Mouse (Mus musculus) myocyte (in vitro differentiated cells): Measurements from ENCODE around the gene Rnf187.

Experiments used
- CEBPB ChIP-seq: IDR thresholded peaks from 2 replicates; pipeline ENCODE4 v1.6.1; 2011; ENCODE audit warnings: mild to moderate bottlenecking, moderate library complexity; ENCODE audit not compliant: poor library complexity, insufficient read depth, severe bottlenecking
- E2F4 ChIP-seq: IDR thresholded peaks from one replicate; pipeline ENCODE4 v1.6.1; 2011; ENCODE audit warnings: mild to moderate bottlenecking, control low read depth, moderate library complexity; ENCODE audit not compliant: insufficient read depth
- MAX ChIP-seq: IDR thresholded peaks from one replicate; pipeline ENCODE4 v1.6.1; 2011; ENCODE audit warnings: low read depth, mild to moderate bottlenecking, control low read depth
- MYOD1 ChIP-seq, 3 experiments: IDR thresholded peaks; one replicate each; pipeline ENCODE4 v1.6.1; 2011; ENCODE audit warnings: control low read depth in 2 of 3, low read depth in 2 of 3, mild to moderate bottlenecking in 2 of 3, moderate library complexity in 1 of 3; ENCODE audit not compliant: insufficient read length in 2 of 3, control insufficient read depth in 1 of 3
- MYOG ChIP-seq, 3 experiments: IDR thresholded peaks; one replicate each; pipeline ENCODE4 v1.6.1; 2011; ENCODE audit warnings: control low read depth in 2 of 3, low read depth in 2 of 3, mild to moderate bottlenecking in 2 of 3; ENCODE audit not compliant: insufficient read length in 2 of 3, control insufficient read depth in 1 of 3, insufficient read depth in 1 of 3
- POLR2A ChIP-seq: IDR thresholded peaks from one replicate; pipeline ENCODE4 v1.6.1; 2011; ENCODE audit warnings: low read depth, mild to moderate bottlenecking, control low read depth, moderate library complexity; ENCODE audit not compliant: insufficient read length
- POLR2AphosphoS2 ChIP-seq: IDR thresholded peaks from one replicate; pipeline ENCODE4 v1.6.1; 2011; ENCODE audit warnings: low read depth, control low read depth; ENCODE audit not compliant: insufficient read length
- REST ChIP-seq: IDR thresholded peaks from one replicate; pipeline ENCODE4 v1.6.1; 2011; ENCODE audit warnings: mild to moderate bottlenecking, control low read depth, moderate library complexity; ENCODE audit not compliant: insufficient read depth, insufficient read length
- SRF ChIP-seq: IDR thresholded peaks from one replicate; pipeline ENCODE4 v1.6.1; 2011; ENCODE audit warnings: low read depth; ENCODE audit not compliant: control insufficient read depth, insufficient read length
- TCF12 ChIP-seq: IDR thresholded peaks from one replicate; pipeline ENCODE4 v1.6.1; 2011; ENCODE audit warnings: mild to moderate bottlenecking, control low read depth; ENCODE audit not compliant: poor library complexity, insufficient read depth, severe bottlenecking
- TCF3 ChIP-seq: IDR thresholded peaks from one replicate; pipeline ENCODE4 v1.6.1; 2011; ENCODE audit warnings: low read depth, control low read depth; ENCODE audit not compliant: insufficient read length
- USF1 ChIP-seq: IDR thresholded peaks from one replicate; pipeline ENCODE4 v1.6.1; 2011; ENCODE audit warnings: low read depth, mild to moderate bottlenecking, control low read depth, moderate library complexity

GRCm38 (mm10) chr11:58951210-58951609 is 12.5 kb upstream of the Rnf187 start:
- no peak for TF ChIP-seq USF1
- no peak for TF ChIP-seq MYOG (IDR thresholded peaks at IDR 0.05; ENCODE audit: control insufficient read depth in 1 of 3, insufficient read depth in 1 of 3, insufficient read length in 2 of 3, low read depth in 2 of 3)
- no peak for TF ChIP-seq POLR2A
- TF ChIP-seq MAX = no peak
- TF ChIP-seq POLR2AphosphoS2 = no peak
- no peak for TF ChIP-seq E2F4
- TF ChIP-seq TCF12 = no peak
- TF ChIP-seq CEBPB = no peak
- TF ChIP-seq MYOD1 (IDR thresholded peaks at IDR 0.05; ENCODE audit: control insufficient read depth in 1 of 3, insufficient read length in 2 of 3, low read depth in 2 of 3) = no peak
- TF ChIP-seq TCF3 = no peak
- no peak for TF ChIP-seq REST
- no peak for TF ChIP-seq SRF
